In the genomic region with DNA sequence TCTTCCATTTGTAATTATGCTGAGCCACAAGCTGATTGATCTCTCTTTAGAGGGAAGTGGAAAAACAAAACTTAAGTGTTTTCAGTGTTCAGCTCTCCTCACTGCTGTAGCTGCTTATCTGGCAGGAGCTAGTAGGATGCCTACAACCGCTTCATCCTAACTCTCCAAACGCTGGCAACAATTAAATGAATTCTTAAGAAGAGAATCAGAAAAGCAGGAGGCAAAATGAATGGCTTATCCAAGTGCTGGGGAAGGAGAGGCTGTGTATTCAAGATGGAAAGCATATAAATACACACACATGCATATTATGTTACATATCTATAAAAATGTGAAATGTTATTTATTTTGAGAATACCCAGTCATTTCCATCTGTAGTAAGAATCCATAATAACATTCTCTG, we compare ENCODE assay signal across 17 mouse cellular contexts.
"Had no signal": no experiment of that assay in that cellular context is flagged by ENCODE, and none has a peak within 500 bp of the region (broad histone marks: within the 10 kb centered on the region; RNA-seq: fewer than 3 reads in every experiment).

No protein-coding gene starts in this region.

- H3K4me1 ChIP-seq: lung, embryonic 15.5 days; megakaryocyte, embryonic 14.5 days; midbrain, embryonic 13.5 days; midbrain, embryonic 15.5 days; neural tube, embryonic 12.5 days; stomach, embryonic 15.5 days had no signal

- DNase-seq: lung, adult 2 months; lung, postnatal 14 days; lung, postnatal 36 days; right cerebral cortex, postnatal 14 days; thymus, adult 2 months; thymus, postnatal 25 days; thymus, postnatal 4 days had no signal

- H3K9me3 ChIP-seq: lung, embryonic 15.5 days; midbrain, embryonic 13.5 days; midbrain, embryonic 15.5 days; neural tube, embryonic 12.5 days; stomach, embryonic 15.5 days had no signal

- H3K27ac ChIP-seq: lung, embryonic 15.5 days; macrophage; midbrain, embryonic 13.5 days; midbrain, embryonic 15.5 days; neural tube, embryonic 12.5 days; stomach, embryonic 15.5 days; stomach, postnatal 0 days had no signal

- H3K9ac ChIP-seq: lung, embryonic 15.5 days; midbrain, embryonic 13.5 days; midbrain, embryonic 15.5 days; neural tube, embryonic 12.5 days; stomach, embryonic 15.5 days had no signal

- H3K4me3 ChIP-seq: lung, embryonic 15.5 days; megakaryocyte, embryonic 14.5 days; midbrain, embryonic 13.5 days; midbrain, embryonic 15.5 days; neural tube, embryonic 12.5 days; stomach, embryonic 15.5 days had no signal

- H3K4me2 ChIP-seq: lung, embryonic 15.5 days; midbrain, embryonic 11.5 days; midbrain, embryonic 13.5 days; midbrain, embryonic 15.5 days; neural tube, embryonic 12.5 days; stomach, embryonic 15.5 days had no signal

- H3K36me3 ChIP-seq: lung, embryonic 15.5 days; midbrain, embryonic 13.5 days; midbrain, embryonic 15.5 days; neural tube, embryonic 12.5 days; stomach, embryonic 15.5 days had no signal

- H3K27me3 ChIP-seq: lung, embryonic 15.5 days; megakaryocyte, embryonic 14.5 days; midbrain, embryonic 13.5 days; midbrain, embryonic 15.5 days; neural tube, embryonic 12.5 days; stomach, embryonic 15.5 days had no signal

- ATAC-seq: lung, postnatal 0 days; midbrain, embryonic 15.5 days had no signal
